Mouse (Mus musculus) embryonic facial prominence, embryonic 13.5 days (tissue): Measurements from ENCODE around the gene Vegfd. TPM values are rescaled to one million over a fixed set of nuclear protein-coding genes. Genes with fewer than 3 reads are reported as not detected.

Experiments used
- ATAC-seq: fragments of 200-750 bp; cut with Nextera tagmentation; 2 replicates; pipeline ENCODE4 v1.8.0; 2017; ENCODE audit warnings: low read depth; ENCODE audit not compliant: insufficient number of reproducible peaks, insufficient read depth, low FRiP score, low TSS enrichment
- H3K27ac ChIP-seq: fragments of 300-500 bp; sonication (generic); 2 replicates; pipeline ENCODE4 v1.5.1; 2015; ENCODE audit warnings: moderate library complexity, mild to moderate bottlenecking, inconsistent platforms
- H3K27me3 ChIP-seq: fragments of 300-500 bp; sonication (generic); 2 replicates; pipeline ENCODE4 v1.6.1; 2015; ENCODE audit warnings: mild to moderate bottlenecking, inconsistent platforms
- H3K36me3 ChIP-seq: fragments of 300-500 bp; sonication (generic); 2 replicates; pipeline ENCODE4 v1.6.1; 2015; ENCODE audit warnings: mild to moderate bottlenecking, inconsistent platforms
- H3K4me1 ChIP-seq: fragments of 300-500 bp; sonication (generic); 2 replicates; pipeline ENCODE4 v1.6.1; 2015; ENCODE audit warnings: inconsistent platforms
- H3K4me2 ChIP-seq: fragments of 300-500 bp; sonication (generic); 2 replicates; pipeline ENCODE4 v1.6.1; 2015; ENCODE audit warnings: moderate library complexity, mild to moderate bottlenecking, inconsistent platforms
- H3K4me3 ChIP-seq: fragments of 300-500 bp; sonication (generic); 2 replicates; pipeline ENCODE4 v1.5.1; 2015; ENCODE audit warnings: mild to moderate bottlenecking, inconsistent platforms
- H3K9ac ChIP-seq: fragments of 300-500 bp; sonication (generic); 2 replicates; pipeline ENCODE4 v1.6.1; 2015; ENCODE audit warnings: mild to moderate bottlenecking, inconsistent platforms
- H3K9me3 ChIP-seq: fragments of 300-500 bp; sonication (generic); 2 replicates; pipeline ENCODE4 v1.6.1; 2016; ENCODE audit warnings: inconsistent platforms
- WGBS: fragments of 180-500 bp; shearing (Covaris S2); methylation state at CpG from one replicate; pipeline ENCODE4 v1.1.7; 2015; ENCODE audit warnings: mixed read lengths; 5-methylcytosine and 5-hydroxymethylcytosine counted together
- polyA plus RNA-seq: library from polyadenylated mRNA; unstranded; fragments of >200 nt; fragmentation: Nextera tagmentation; extraction: Ambion mirVana; gene quantifications from 2 replicates; pipeline ENCODE4 v1.2.1, GENCODE M21; 2015

Gene Vegfd
- polyA plus RNA-seq, 1 experiment from 2014 or later: 3.1 TPM

DNA sequence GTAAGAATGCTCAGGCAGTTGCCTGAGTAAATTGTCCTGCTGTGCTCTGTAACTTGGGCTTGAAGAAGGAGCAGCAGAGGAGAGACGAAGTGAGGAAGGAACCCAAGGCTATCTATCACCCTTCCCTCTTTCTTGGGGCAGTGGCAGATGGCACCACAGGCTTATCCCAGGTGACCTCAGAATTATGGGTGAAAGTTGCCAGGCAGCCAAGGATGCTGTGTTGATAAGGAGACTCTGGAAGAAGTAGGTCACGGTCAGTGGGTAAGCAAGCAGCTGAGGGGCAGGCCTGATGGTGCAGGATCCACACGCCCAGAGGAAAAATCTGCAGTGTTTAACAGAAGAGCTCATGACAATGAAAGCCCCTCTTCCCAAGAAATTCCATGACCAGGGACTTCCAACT lies 68.1 kb downstream of the Vegfd start:
- H3K9me3 ChIP-seq: no peaks in the 10 kb centered on the region
- no peak overlapping the region for H3K27ac ChIP-seq
- H3K36me3 ChIP-seq: no peaks in the 10 kb centered on the region
- H3K27me3 ChIP-seq: peaks cover 34% of the 10 kb centered on the region
- no peak overlapping the region for H3K4me3 ChIP-seq
- no peaks in the 10 kb centered on the region for H3K4me1 ChIP-seq
- H3K9ac ChIP-seq: no peak overlapping the region
- H3K4me2 ChIP-seq: no peak overlapping the region
- 87% methylated on average over 3 of the region's 3 CpGs for WGBS
- no peak for ATAC-seq

DNA sequence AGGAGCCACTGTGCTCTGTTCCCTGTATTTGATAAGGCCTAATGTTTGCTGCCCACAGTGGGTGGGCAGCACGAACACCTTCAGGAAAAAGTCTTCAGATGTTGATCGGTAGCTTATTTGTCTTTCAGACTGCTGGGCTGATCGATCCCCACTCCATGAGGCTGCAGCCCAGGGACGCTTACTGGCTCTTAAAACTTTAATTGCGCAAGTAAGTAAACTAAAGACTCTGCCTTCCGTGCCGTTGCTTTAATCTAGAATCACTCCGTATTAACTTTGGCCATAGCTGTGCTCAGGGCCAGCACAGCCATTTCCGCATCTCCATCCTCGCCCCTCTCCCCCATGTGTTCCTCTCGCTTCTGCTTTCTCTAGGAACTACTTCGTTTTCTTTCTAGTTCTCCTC lies 72.4 kb downstream of the Vegfd start:
- H3K9me3 ChIP-seq: no peaks in the 10 kb centered on the region
- no peaks in the 10 kb centered on the region for H3K36me3 ChIP-seq
- H3K4me1 ChIP-seq: no peaks in the 10 kb centered on the region
- no peak overlapping the region for H3K9ac ChIP-seq
- H3K4me3 ChIP-seq: no peak overlapping the region
- ATAC-seq: no peak
- peaks cover 27% of the 10 kb centered on the region for H3K27me3 ChIP-seq
- H3K4me2 ChIP-seq: no peak overlapping the region
- no peak overlapping the region for H3K27ac ChIP-seq
- 89% methylated on average over 12 of the region's 12 CpGs for WGBS

DNA sequence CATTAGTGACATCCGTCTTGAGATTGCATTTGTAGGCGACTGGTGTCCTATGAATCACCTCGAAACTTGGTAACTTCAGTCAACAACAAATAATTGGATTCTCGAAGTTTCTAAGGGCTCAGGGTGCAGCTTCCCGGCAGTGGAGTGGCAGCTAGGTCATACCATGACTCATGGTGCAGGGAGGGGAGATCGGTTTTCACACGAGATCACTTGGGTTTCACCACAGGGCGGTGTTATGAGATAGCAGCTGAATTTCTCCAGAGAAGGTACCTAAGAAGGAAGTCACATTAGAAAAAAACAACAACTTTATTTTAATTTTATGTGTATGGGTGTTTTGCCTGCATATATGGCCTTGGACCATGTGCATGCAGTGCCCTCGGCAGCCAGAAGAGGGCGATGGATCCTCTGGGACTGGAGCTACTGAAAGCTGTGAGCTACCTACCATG lies 73.0 kb downstream of the Vegfd start:
- no peaks in the 10 kb centered on the region for H3K4me1 ChIP-seq
- ATAC-seq: no peak
- H3K4me3 ChIP-seq: no peak overlapping the region
- WGBS: 78% methylated on average over 10 of the region's 10 CpGs
- no peak overlapping the region for H3K4me2 ChIP-seq
- H3K36me3 ChIP-seq: no peaks in the 10 kb centered on the region
- H3K9me3 ChIP-seq: no peaks in the 10 kb centered on the region
- H3K27me3 ChIP-seq: peaks cover 22% of the 10 kb centered on the region
- no peak overlapping the region for H3K27ac ChIP-seq
- H3K9ac ChIP-seq: no peak overlapping the region

- ATAC-seq: no peak
These were observed 73.9 kb downstream of the Vegfd start for GRCm38 (mm10) chrX:164446835-164447681.

GRCm38 (mm10) chrX:164447682-164448071 lies 74.5 kb downstream of the Vegfd start:
- no peak overlapping the region for H3K4me2 ChIP-seq
- no peaks in the 10 kb centered on the region for H3K9me3 ChIP-seq
- ATAC-seq: no peak
- no peak overlapping the region for H3K4me3 ChIP-seq
- H3K4me1 ChIP-seq: no peaks in the 10 kb centered on the region
- H3K36me3 ChIP-seq: no peaks in the 10 kb centered on the region
- 80% methylated on average over 2 of the region's 2 CpGs for WGBS
- peaks cover 12% of the 10 kb centered on the region; the same call in 1 of the 2 replicates for H3K27me3 ChIP-seq
- no peak overlapping the region for H3K9ac ChIP-seq
- no peak overlapping the region for H3K27ac ChIP-seq

More at GRCm38 (mm10) chrX:164446835-164447681, 73.9 kb downstream of the Vegfd start:
- Histone ChIP-seq H3K4me3 (no peak overlapping the region), H3K4me2 (no peak overlapping the region), H3K27me3 (peaks cover 13% of the 10 kb centered on the region), H3K9ac (no peak overlapping the region), H3K4me1 (no peaks in the 10 kb centered on the region), H3K27ac (no peak overlapping the region), H3K9me3 (no peaks in the 10 kb centered on the region), H3K36me3 (no peaks in the 10 kb centered on the region)
- 85% methylated on average over 9 of the region's 9 CpGs for WGBS

- ATAC-seq: no peak
- H3K27ac ChIP-seq: no peak overlapping the region
- no peak overlapping the region for H3K9ac ChIP-seq
- WGBS: 36% methylated on average over 3 of the region's 3 CpGs
- H3K4me3 ChIP-seq: no peak overlapping the region
- no peaks in the 10 kb centered on the region for H3K36me3 ChIP-seq
- H3K4me1 ChIP-seq: no peaks in the 10 kb centered on the region
- no peaks in the 10 kb centered on the region for H3K9me3 ChIP-seq
- no peak overlapping the region for H3K4me2 ChIP-seq
- H3K27me3 ChIP-seq: peaks cover 5% of the 10 kb centered on the region; the same call in 1 of the 2 replicates
These were observed 76.0 kb downstream of the Vegfd start for GRCm38 (mm10) chrX:164449201-164449600.

Other genes starting within 250 kb of the Vegfd start
- gene Ace2, start 234.0 kb upstream of the Vegfd start, polyA plus RNA-seq: 2.1 and 3.3 TPM in 2 replicates
- gene Bmx, start 115.2 kb upstream of the Vegfd start, polyA plus RNA-seq: 0.22 and 0.32 TPM in 2 replicates
- gene Pir, start 104.0 kb upstream of the Vegfd start, polyA plus RNA-seq: 7.4 and 9.0 TPM in 2 replicates
- 12.3 and 15.0 TPM in 2 replicates for gene Piga, start 46.4 kb downstream of the Vegfd start, polyA plus RNA-seq
- not detected in 2 replicates for gene Asb11, start 63.6 kb downstream of the Vegfd start, polyA plus RNA-seq
- gene Asb9, start 132.9 kb downstream of the Vegfd start, polyA plus RNA-seq: 1.6 and 2.0 TPM in 2 replicates